Mouse (Mus musculus): ENCODE data around the gene Gm6460.
"Not testable (repeated sequence)": the region's sequence is repeated elsewhere in the genome, so short reads cannot be mapped to it uniquely, and the experiment has no call there.

Gm6460 gene

GRCm38 (mm10) chr5:11594613-11595012 lies at the start of gene Gm6460:
TSS of gene Gm6460 (plus strand) at chr5:11594913.
- not testable (repeated sequence) for DNase-seq
